Mouse (Mus musculus) liver, adult 2 months (tissue): ENCODE data around the gene Soga1.

Experiments
- CTCF ChIP-seq: fragments of 200-500 bp; IDR thresholded peaks from 2 replicates; pipeline ENCODE4 v1.5.1; 2011; ENCODE audit warnings: low read depth, low read length, control low read depth
- POLR2A ChIP-seq: fragments of 200-500 bp; IDR thresholded peaks from 2 replicates; pipeline ENCODE4 v1.6.1; 2011; ENCODE audit warnings: low read length, control low read depth; ENCODE audit not compliant: insufficient read depth; ENCODE audit errors: extremely low read depth

GRCm38 (mm10) chr2:157118556-157118955, 39.5 kb upstream of the Soga1 start:
- TF ChIP-seq POLR2A (no peak), CTCF (no peak)
